Mouse (Mus musculus) forebrain, embryonic 12.5 days (tissue): ENCODE measurements at regions not wholly inside any gene's neighbourhood (a gene's known extent, or its start where the extent isn't known, plus 50 kb on each side); places are given as distances from the start of the nearest gene placed in this dataset.
"Not testable (repeated sequence)": the region's sequence is repeated elsewhere in the genome, so short reads cannot be mapped to it uniquely, and the experiment has no call there.

Source experiments
- ATAC-seq: fragments of 200-750 bp; cut with Nextera tagmentation; 2 replicates; pipeline ENCODE4 v1.8.0; 2017; ENCODE audit warnings: moderate TSS enrichment; ENCODE audit not compliant: low FRiP score
- H3K27ac ChIP-seq: fragments of 300-500 bp; sonication (generic); 2 replicates; pipeline ENCODE4 v1.5.1; 2016; ENCODE audit warnings: mild to moderate bottlenecking
- H3K27me3 ChIP-seq: fragments of 300-500 bp; sonication (generic); 2 replicates; pipeline ENCODE4 v1.6.1; 2016; ENCODE audit warnings: mild to moderate bottlenecking
- H3K36me3 ChIP-seq: fragments of 300-500 bp; sonication (generic); replicated peaks from 2 replicates; pipeline ENCODE4 v1.6.1; 2016; ENCODE audit warnings: mild to moderate bottlenecking
- H3K4me1 ChIP-seq: fragments of 300-500 bp; sonication (generic); 2 replicates; pipeline ENCODE4 v1.6.1; 2016
- H3K4me2 ChIP-seq: fragments of 300-500 bp; sonication (generic); 2 replicates; pipeline ENCODE4 v1.6.1; 2016; ENCODE audit warnings: mild to moderate bottlenecking, moderate library complexity
- H3K4me3 ChIP-seq: fragments of 300-500 bp; sonication (generic); replicated peaks from 2 replicates; pipeline ENCODE4 v1.5.1; 2016; ENCODE audit warnings: mild to moderate bottlenecking
- H3K9ac ChIP-seq: fragments of 300-500 bp; sonication (generic); 2 replicates; pipeline ENCODE4 v1.6.1; 2016; ENCODE audit warnings: mild to moderate bottlenecking
- H3K9me3 ChIP-seq: fragments of 300-500 bp; sonication (generic); 2 replicates; pipeline ENCODE4 v1.6.1; 2016
- WGBS: fragments of 180-500 bp; shearing (Covaris S2); methylation state at CpG from one replicate; pipeline ENCODE4 v1.1.7; 2016; 5-methylcytosine and 5-hydroxymethylcytosine counted together

DNA sequence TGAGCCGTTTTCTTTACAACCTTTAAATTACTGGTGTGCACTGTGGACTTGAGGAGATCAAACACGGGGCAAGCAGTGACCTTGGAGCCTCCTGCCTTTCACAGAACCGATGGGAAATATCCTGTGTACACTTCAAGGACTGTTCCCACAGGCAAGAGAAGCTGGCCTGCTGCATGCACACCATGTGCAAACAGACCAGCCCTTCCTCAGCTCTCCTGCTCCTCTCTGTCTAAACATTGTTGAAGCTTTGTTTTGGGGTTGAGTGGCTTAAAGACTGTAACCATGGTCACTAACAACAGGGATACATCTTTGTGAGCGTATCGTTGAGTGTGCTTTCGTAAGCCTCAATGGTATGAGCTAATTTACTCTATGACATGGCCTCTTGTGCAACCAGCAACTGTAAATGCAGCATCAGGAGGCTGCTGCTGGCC, 50.2 kb upstream of the Agps start:
- Histone ChIP-seq H3K4me3 (no peak overlapping the region), H3K27ac (no peak overlapping the region), H3K27me3 (no peaks in the 10 kb centered on the region), H3K4me1 (peaks cover 7% of the 10 kb centered on the region; the same call in 1 of the 2 replicates), H3K4me2 (no peak overlapping the region), H3K9ac (no peak overlapping the region), H3K36me3 (no peaks in the 10 kb centered on the region), H3K9me3 (no peaks in the 10 kb centered on the region)
- ATAC-seq = no peak
- WGBS = 72% methylated on average over 6 of the region's 6 CpGs

DNA sequence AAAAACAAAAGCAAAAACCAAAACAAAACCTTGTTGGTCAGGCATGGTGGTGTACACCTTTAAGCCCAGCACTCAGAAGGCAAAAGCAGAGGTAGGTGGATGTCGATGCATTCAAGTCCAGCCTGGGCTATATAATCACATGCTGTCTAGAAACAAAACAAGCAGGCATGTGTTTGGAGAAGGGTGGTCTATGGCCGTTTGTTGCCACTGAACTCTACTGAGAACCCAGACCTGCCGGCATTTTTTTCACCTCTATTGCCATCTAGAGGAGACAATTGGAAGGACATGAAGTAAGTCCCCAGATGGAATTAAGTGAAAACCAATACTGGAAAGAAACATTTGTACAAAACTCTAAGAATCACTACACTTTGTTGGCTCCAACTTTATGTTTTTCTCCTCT, 50.9 kb upstream of the Agps start:
- H3K4me1 ChIP-seq = peaks cover 11% of the 10 kb centered on the region; the same call in 1 of the 2 replicates
- H3K36me3 ChIP-seq = no peaks in the 10 kb centered on the region
- no peak overlapping the region for H3K4me3 ChIP-seq
- peak; percentile 83 for ATAC-seq
- H3K27me3 ChIP-seq = no peaks in the 10 kb centered on the region
- 0% methylated on average over 3 of the region's 3 CpGs for WGBS
- H3K4me2 ChIP-seq = no peak overlapping the region
- no peak overlapping the region for H3K27ac ChIP-seq
- H3K9me3 ChIP-seq = no peaks in the 10 kb centered on the region
- no peak overlapping the region for H3K9ac ChIP-seq

DNA sequence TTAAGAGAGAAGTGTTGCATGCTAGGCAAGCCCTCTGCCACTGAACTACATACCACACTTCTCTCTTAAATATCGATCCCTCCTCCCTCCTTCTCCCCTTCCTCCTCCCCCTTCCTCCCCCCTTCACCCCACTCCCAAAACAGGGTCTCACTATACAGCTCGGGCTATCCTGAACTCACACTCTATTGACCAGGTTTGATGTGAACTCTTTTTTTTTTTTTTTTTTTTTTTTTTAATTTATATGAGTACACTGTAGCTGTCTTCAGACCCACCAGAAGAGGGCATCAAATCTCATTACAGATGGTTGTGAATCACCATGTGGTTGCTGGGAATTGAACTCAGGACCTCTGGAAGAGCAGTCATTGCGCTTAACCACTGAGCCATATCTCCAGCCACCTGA, 53.3 kb upstream of the Agps start:
- not testable (repeated sequence) for H3K4me3 ChIP-seq, H3K9ac ChIP-seq, ATAC-seq, H3K27ac ChIP-seq, H3K36me3 ChIP-seq, H3K9me3 ChIP-seq, H3K27me3 ChIP-seq, H3K4me2 ChIP-seq
- H3K4me1 ChIP-seq = peaks cover 11% of the 10 kb centered on the region; the same call in 1 of the 2 replicates
- 84% methylated on average over 3 of the region's 3 CpGs for WGBS

DNA sequence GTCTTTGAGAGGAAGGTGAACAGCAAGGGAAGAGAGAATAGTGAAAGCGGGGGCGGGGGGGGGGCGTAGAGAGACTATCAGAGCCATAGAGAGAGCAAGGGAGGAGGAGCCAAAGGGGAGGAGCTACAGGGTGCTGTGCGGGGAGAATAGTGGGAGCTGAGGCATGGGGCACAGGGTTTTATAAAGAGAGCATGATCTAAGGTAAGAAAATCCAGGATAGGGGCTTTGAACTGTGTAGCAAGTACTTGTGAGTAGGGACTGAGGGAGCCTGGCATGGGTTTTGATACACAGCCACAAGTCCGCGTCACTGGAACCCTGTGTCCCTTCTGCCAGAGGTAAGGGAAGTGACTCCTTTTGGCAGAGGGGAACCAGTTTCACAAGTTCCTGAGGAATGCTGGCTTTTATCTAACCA, 54.9 kb upstream of the Agps start:
- Histone ChIP-seq H3K36me3 (no peaks in the 10 kb centered on the region), H3K9ac (no peak overlapping the region), H3K4me1 (peaks cover 11% of the 10 kb centered on the region; the same call in 1 of the 2 replicates), H3K4me2 (peak overlapping the region; percentile 34), H3K27me3 (no peaks in the 10 kb centered on the region), H3K9me3 (no peaks in the 10 kb centered on the region), H3K4me3 (no peak overlapping the region), H3K27ac (no peak overlapping the region)
- WGBS = 27% methylated on average over 5 of the region's 6 CpGs
- no peak for ATAC-seq

DNA sequence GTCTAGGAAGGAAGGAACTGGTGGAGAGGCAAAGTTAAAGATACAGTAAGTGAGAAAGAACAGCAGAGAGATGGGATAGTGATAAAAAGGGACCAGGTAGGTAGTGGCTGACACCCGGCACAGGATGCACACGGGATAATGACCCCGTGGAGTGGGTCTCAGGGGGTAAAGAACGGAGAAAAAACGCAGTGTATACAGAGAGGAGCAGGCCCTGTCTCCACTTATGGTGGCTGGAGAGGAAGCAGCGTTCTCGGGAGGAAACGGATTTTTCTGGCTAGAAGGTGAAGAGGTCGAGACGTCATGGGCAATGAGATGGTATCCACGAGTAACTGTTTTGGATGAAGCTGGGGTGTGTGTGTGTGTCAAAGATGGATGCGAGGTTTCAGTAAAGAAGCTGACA, 55.4 kb upstream of the Agps start:
- no peak overlapping the region for H3K9ac ChIP-seq
- ATAC-seq = no peak
- H3K27me3 ChIP-seq = no peaks in the 10 kb centered on the region
- H3K4me2 ChIP-seq = peak overlapping the region; percentile 34
- H3K4me1 ChIP-seq = peaks cover 11% of the 10 kb centered on the region; the same call in 1 of the 2 replicates
- WGBS = 41% methylated on average over 12 of the region's 12 CpGs
- H3K36me3 ChIP-seq = no peaks in the 10 kb centered on the region
- no peak overlapping the region for H3K27ac ChIP-seq
- no peak overlapping the region for H3K4me3 ChIP-seq
- no peaks in the 10 kb centered on the region for H3K9me3 ChIP-seq

DNA sequence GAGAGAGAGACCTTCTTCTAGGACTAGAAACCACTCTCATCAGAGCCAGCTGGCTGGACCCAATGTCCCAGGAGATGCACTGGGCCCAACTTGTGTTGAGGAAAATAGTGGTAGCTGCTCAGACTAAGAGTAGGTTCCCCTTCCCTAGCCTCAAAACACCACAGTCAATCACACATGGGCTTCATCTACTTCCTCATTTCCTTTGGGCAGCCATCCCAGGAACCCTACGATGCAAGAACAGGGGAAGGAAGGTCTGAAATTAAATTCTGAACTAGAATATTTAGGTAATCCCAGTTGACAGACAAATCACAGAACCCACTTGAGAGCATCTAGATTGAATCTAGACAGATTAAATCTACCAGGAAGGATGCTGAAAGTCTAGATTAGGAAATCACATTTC, 56.8 kb upstream of the Agps start:
- peaks cover 5% of the 10 kb centered on the region; the same call in 1 of the 2 replicates for H3K4me1 ChIP-seq
- H3K4me3 ChIP-seq = no peak overlapping the region
- no peak overlapping the region for H3K9ac ChIP-seq
- no peaks in the 10 kb centered on the region for H3K36me3 ChIP-seq
- no peak for ATAC-seq
- H3K9me3 ChIP-seq = no peaks in the 10 kb centered on the region
- no peaks in the 10 kb centered on the region for H3K27me3 ChIP-seq
- H3K27ac ChIP-seq = no peak overlapping the region
- no peak overlapping the region for H3K4me2 ChIP-seq
- WGBS = 91% methylated on average over 1 of the region's 1 CpGs

DNA sequence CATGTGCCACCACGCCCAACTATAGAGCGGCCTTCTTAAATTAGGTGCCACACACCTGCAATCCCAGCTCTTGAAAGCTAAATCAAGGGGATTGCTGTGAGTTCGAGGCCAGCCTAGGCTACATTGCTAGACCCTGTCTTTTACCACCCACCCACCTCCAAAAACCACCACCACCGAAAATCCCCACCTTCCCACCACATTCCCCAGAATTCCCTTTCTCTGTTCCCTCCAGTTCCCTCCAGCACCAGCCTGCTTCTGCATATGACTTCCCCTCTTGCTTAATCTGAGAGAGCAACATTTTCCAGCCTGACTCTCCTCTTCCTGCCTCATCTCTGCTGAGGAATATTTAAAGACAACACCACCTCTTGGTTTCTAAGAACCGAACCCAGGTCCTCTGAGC, 58.5 kb upstream of the Agps start:
- H3K4me2 ChIP-seq = no peak overlapping the region
- no peaks in the 10 kb centered on the region for H3K36me3 ChIP-seq
- no peak overlapping the region for H3K27ac ChIP-seq
- 91% methylated on average over 5 of the region's 5 CpGs for WGBS
- H3K4me1 ChIP-seq = peaks cover 10% of the 10 kb centered on the region; the same call in 1 of the 2 replicates
- H3K9me3 ChIP-seq = no peaks in the 10 kb centered on the region
- no peak overlapping the region for H3K9ac ChIP-seq
- ATAC-seq = no peak
- H3K27me3 ChIP-seq = no peaks in the 10 kb centered on the region
- H3K4me3 ChIP-seq = no peak overlapping the region

DNA sequence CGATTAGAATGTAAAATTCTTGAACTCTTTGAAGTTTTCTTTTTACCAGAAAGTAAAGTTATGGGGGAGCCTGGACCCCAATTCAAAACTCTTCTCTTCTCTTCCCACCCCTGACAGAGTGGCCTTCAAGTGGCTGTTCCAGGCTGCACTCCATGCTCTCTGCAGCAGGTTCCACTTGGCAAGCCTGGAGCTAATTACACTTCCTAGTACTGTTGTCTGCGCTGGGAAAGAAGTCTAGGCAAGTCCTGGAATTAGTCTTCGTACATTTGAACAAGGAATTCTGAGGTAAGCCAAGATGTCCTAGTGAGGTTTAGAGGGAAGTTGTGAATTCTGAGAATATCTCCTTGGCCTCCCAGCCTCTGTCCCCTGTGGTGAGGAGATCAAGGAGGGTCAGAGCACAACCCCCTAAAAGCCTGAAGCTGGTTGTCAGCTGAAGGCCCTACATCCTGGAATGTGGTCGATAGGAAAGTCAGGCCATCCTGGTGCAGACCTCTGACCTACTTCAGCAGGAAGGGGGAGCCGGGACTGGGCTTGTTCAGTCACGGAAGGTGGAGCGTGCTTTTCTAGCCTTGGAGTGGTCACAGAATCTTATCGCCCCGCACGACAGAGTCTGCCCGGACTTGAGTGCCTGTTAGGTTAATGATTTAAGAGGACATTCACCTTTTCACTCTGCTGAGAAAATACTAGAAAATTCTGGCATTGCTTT, 59.6 kb upstream of the Agps start:
- Histone ChIP-seq H3K9ac (no peak overlapping the region), H3K4me2 (no peak overlapping the region), H3K27ac (no peak overlapping the region), H3K9me3 (no peaks in the 10 kb centered on the region), H3K4me3 (no peak overlapping the region), H3K27me3 (no peaks in the 10 kb centered on the region), H3K36me3 (no peaks in the 10 kb centered on the region), H3K4me1 (peaks cover 14% of the 10 kb centered on the region; the same call in 1 of the 2 replicates)
- no peak for ATAC-seq
- 59% methylated on average over 11 of the region's 11 CpGs for WGBS

DNA sequence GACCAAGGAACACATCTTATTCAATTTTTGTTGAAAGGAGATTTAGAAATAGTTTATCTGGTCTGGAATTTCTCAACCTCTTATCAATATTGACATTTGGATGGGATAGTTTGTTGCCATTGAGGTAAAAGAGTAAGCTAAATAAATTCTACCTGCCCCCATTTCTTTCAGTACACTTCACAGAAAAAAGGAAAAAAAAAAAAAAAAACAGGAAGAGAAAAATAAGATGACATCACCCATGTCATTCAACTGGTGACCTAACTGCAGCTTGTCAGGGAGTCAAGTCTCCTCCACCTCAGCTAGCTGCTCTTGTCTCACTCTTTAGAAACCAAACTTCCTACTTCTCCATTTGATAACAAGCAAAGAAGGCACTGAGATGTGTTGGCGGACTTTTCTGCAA, 61.3 kb upstream of the Agps start:
- ATAC-seq = no peak
- 90% methylated on average over 1 of the region's 1 CpGs for WGBS

DNA sequence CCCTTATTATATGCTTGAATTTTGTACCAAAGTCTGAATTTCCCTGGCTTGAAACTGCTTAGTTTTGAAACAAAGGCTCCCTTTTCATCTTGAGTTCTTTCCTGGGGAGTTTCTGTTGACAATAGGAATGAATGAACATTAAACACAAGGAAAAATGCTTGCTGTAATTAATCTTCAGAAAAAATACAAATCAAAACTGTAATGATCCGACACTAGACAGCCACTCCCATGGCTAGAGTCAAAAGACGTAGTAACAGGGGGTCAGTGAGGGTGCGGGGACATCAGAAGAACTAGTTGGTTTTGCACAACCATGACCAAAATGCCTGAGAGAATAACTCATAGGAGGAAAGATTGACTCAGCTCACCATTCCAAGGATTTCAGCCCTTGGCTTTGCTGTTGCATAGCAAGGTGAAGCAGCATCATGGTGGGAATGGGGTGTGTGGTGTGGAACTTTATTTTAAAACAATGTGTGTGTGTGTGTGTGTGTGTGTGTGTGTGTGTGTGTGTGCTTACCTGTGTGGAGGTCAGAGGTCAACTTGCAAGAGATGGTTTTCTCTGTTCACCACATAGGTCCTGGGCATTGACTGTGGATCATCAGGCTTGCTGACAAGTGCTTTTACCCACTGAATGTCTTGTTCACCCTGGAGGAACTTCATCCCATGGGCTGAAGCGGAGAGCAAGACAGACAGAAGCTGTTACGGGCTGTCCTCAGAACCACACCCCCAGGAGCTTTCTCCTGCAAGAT, 63.2 kb upstream of the Agps start:
- no peak overlapping the region for H3K4me3 ChIP-seq
- WGBS = 61% methylated on average over 5 of the region's 5 CpGs
- no peak overlapping the region for H3K4me2 ChIP-seq
- no peak overlapping the region for H3K9ac ChIP-seq
- peak; percentile 41; the same call in 1 of the 2 replicates for ATAC-seq
- no peaks in the 10 kb centered on the region for H3K9me3 ChIP-seq
- H3K27ac ChIP-seq = peak overlapping the region; percentile 63
- no peaks in the 10 kb centered on the region for H3K27me3 ChIP-seq
- H3K36me3 ChIP-seq = no peaks in the 10 kb centered on the region
- H3K4me1 ChIP-seq = peaks cover 12% of the 10 kb centered on the region; the same call in 1 of the 2 replicates

More for the DNA sequence above, 61.3 kb upstream of the Agps start:
- H3K4me2 ChIP-seq = no peak overlapping the region
- no peak overlapping the region for H3K4me3 ChIP-seq
- no peak overlapping the region for H3K27ac ChIP-seq
- H3K9ac ChIP-seq = no peak overlapping the region
- H3K4me1 ChIP-seq = peaks cover 12% of the 10 kb centered on the region; the same call in 1 of the 2 replicates
- H3K27me3 ChIP-seq = no peaks in the 10 kb centered on the region
- H3K36me3 ChIP-seq = no peaks in the 10 kb centered on the region
- H3K9me3 ChIP-seq = no peaks in the 10 kb centered on the region

DNA sequence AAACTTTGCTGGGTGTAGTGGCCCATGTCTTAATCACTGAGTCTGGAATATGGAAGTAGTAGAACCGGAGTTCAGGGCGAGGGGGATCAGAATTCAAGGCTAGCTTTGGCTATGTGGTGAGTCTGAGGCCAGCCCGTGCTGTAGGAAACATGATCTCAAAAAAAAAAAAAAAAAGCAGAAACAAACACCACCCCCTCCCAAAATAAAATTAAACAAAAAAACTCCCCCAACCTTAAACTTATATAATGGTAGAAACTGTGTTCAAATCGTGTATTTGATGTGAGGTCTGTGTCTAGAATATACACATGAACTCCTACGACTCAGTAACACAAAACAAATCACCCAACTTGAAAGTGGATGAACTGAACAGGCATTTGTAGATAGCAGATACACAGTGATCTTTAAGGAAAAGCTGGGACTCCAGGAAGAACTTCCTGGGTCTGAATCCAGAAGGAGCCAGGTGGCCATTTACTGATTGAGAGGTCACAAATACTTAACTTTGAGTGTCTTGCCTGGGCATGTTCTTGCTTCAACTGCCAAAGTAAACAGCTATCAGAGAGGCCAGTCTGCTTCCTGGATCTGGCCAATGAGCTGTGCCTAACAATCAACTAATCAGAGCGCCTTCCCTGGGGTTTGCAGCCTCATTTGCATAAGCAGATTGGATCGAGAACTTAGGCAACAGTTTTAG, 63.6 kb upstream of the Nfe2l2 start:
- ATAC-seq = peak; percentile 88; the same call in 1 of the 2 replicates
- WGBS = 51% methylated on average over 7 of the region's 7 CpGs
- H3K27me3 ChIP-seq = no peaks in the 10 kb centered on the region

DNA sequence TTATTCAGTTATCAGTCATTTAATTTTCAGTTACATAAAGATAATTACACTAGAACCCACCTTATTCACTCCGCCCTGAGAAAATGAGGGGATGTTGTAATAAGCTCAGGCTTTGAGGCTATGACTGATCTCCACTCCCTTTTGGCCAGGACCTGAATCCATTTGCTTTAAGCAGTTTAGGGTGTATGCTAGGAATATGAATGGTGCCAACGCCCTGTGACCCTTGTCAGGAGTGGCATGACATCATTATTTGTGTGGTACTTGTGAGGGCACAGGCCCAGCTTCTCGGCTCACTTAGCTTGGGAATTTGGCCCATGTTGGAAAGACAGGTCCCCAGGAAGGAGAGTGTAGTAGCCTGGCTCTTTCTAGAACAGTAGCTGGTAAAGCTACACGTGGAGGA, 61.0 kb upstream of the Nfe2l2 start:
- H3K9me3 ChIP-seq = no peaks in the 10 kb centered on the region
- no peak overlapping the region for H3K4me2 ChIP-seq
- no peaks in the 10 kb centered on the region for H3K36me3 ChIP-seq
- ATAC-seq = no peak
- peaks cover 14% of the 10 kb centered on the region; the same call in 1 of the 2 replicates for H3K4me1 ChIP-seq
- H3K27ac ChIP-seq = no peak overlapping the region
- WGBS = 95% methylated on average over 4 of the region's 4 CpGs
- H3K27me3 ChIP-seq = no peaks in the 10 kb centered on the region
- H3K4me3 ChIP-seq = no peak overlapping the region
- no peak overlapping the region for H3K9ac ChIP-seq

More for the DNA sequence above, 63.6 kb upstream of the Nfe2l2 start:
- Histone ChIP-seq H3K9me3 (no peaks in the 10 kb centered on the region), H3K36me3 (no peaks in the 10 kb centered on the region), H3K4me2 (no peak overlapping the region), H3K9ac (no peak overlapping the region), H3K4me1 (peaks cover 12% of the 10 kb centered on the region; the same call in 1 of the 2 replicates), H3K27ac (peak overlapping the region; percentile 63), H3K4me3 (no peak overlapping the region)
